Mouse (Mus musculus): ENCODE data around the gene Upp2.

Gene Upp2

GRCm38 (mm10) chr2:58625681-58626080 is 58.6 kb downstream of the Upp2 start:
- DNase-seq = no peak

GRCm38 (mm10) chr2:58626136-58626769 is 59.2 kb downstream of the Upp2 start:
- no peak for DNase-seq

- no peak for DNase-seq
Observed at GRCm38 (mm10) chr2:58627981-58628380, 60.9 kb downstream of the Upp2 start.

- DNase-seq = no peak
Observed at GRCm38 (mm10) chr2:58628993-58629392, 61.9 kb downstream of the Upp2 start.

GRCm38 (mm10) chr2:58629440-58629839 is 62.3 kb downstream of the Upp2 start:
- DNase-seq = no peak

- no peak for DNase-seq
Observed at GRCm38 (mm10) chr2:58633791-58634190, 66.7 kb downstream of the Upp2 start.

- no peak for DNase-seq
Observed at GRCm38 (mm10) chr2:58641761-58642555, 74.9 kb downstream of the Upp2 start.

- no peak for DNase-seq
Observed at GRCm38 (mm10) chr2:58645667-58646066, 78.6 kb downstream of the Upp2 start.

GRCm38 (mm10) chr2:58655169-58655568 is 88.1 kb downstream of the Upp2 start:
- DNase-seq = no peak

- no peak for DNase-seq
Observed at GRCm38 (mm10) chr2:58656959-58657358, 89.9 kb downstream of the Upp2 start.

GRCm38 (mm10) chr2:58657855-58658254 is 90.8 kb downstream of the Upp2 start:
- no peak for DNase-seq

GRCm38 (mm10) chr2:58660591-58660990 is 93.5 kb downstream of the Upp2 start:
- DNase-seq = no peak

GRCm38 (mm10) chr2:58661116-58661515 is 94.0 kb downstream of the Upp2 start:
- DNase-seq = no peak

GRCm38 (mm10) chr2:58662661-58663060 is 95.6 kb downstream of the Upp2 start:
- no peak for DNase-seq

GRCm38 (mm10) chr2:58663404-58664120 is 96.5 kb downstream of the Upp2 start:
- DNase-seq = no peak

GRCm38 (mm10) chr2:58665081-58665814 is 98.2 kb downstream of the Upp2 start:
- DNase-seq = peak; percentile 94 to 97

- peak; percentile 59 to 65 for DNase-seq
Observed at GRCm38 (mm10) chr2:58667298-58667697, 100.2 kb downstream of the Upp2 start.

GRCm38 (mm10) chr2:58667991-58668390 is 100.9 kb downstream of the Upp2 start:
- DNase-seq = peak; percentile 75 to 87

- no peak for DNase-seq
Observed at GRCm38 (mm10) chr2:58669114-58669513, 102.0 kb downstream of the Upp2 start.

- no peak for DNase-seq
Observed at GRCm38 (mm10) chr2:58672520-58672919, 105.4 kb downstream of the Upp2 start.

GRCm38 (mm10) chr2:58679968-58680367 is 112.9 kb downstream of the Upp2 start:
- DNase-seq = no peak

GRCm38 (mm10) chr2:58680794-58681193 is 113.7 kb downstream of the Upp2 start:
- peak; percentile 77 to 85 for DNase-seq

GRCm38 (mm10) chr2:58681394-58681793 is 114.3 kb downstream of the Upp2 start:
- no peak for DNase-seq
